Mouse (Mus musculus): ENCODE data around the gene Ppp2r5c. TPM values are rescaled to one million over a fixed set of nuclear protein-coding genes. Genes with fewer than 3 reads are reported as not detected.
A peak's percentile ranks its signal among the peaks of the same experiment; 100 is the strongest.

Ppp2r5c gene
- polyA plus RNA-seq, 1 experiment from 2014 or later: 180 TPM

DNA sequence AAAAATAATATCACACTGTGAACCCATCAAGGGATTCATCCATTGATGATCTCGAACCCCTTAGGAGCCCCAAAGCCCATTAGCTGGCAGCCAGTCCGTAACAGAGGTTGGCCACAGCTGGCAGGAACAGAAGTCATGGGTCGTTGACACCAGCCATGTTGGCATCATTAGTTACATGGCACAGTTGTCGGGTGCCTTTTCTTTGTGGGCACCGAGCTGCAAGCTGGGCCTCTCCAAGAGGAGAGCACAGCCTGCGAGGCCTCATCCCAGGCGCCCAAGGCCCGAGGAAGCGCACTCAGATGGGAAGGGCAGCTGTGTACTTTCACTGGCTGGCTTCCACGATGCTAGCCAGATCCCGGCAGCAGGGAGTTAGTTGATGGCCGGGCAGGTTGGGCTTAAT is 64.3 kb downstream of the Ppp2r5c start:
- Histone ChIP-seq H3K9me3 (ENCODE audit: low read depth, low read length) (no peaks in the 10 kb centered on the region), H3K27me3 (ENCODE audit: insufficient read depth, low read length) (no peaks in the 10 kb centered on the region), H3K4me3 (ENCODE audit: low read depth, low read length) (no peak overlapping the region), H3K36me3 (ENCODE audit: insufficient read depth) (peaks cover 10% of the 10 kb centered on the region; the same call in 1 of the 2 replicates), H3K9ac (no peak overlapping the region), H3K4me2 (no peak overlapping the region), H3K4me1 (ENCODE audit: insufficient read depth) (peaks cover 7% of the 10 kb centered on the region; the same call in 1 of the 2 replicates), H3K27ac (ENCODE audit: low read depth) (peak overlapping the region; percentile 80; the same call in 1 of the 2 replicates)
- 73% methylated on average over 12 of the region's 12 CpGs for WGBS
- no peak for TF ChIP-seq CTCF (IDR thresholded peaks at IDR 0.05; ENCODE audit: low read depth)
- DNase-seq (no peak), ATAC-seq (ENCODE audit: insufficient read depth) (no peak)

DNA sequence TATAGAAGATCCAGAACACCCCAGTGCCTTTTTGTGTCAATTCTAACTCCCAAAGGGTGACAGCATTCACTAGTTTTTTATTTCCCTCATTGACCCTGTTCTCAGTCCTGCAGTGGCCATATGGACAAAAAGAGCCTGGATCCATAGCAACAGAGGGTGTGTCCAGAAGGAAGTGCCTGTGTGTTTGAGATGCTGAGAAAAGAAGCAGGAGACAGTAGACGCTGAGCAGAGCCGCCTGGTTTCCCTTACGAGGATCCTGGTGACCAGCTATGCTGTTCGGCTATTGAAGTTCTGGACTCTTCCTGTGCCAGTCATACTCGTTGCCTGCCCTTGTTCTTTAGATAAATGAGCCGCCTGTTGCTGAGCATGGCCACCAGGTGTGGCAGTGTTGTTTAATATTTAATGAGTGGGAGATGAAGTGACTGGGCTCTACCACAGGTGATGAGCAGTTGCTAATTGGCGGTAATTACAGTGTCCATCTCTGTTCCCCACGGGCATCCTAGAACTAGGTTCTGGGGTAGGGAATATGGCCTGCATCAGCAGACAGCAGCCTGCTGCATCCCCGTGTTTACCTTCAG is 65.0 kb downstream of the Ppp2r5c start:
- peaks cover 12% of the 10 kb centered on the region for H3K36me3 ChIP-seq (ENCODE audit: insufficient read depth)
- no peak overlapping the region for H3K4me3 ChIP-seq (ENCODE audit: low read depth, low read length)
- H3K4me2 ChIP-seq: no peak overlapping the region
- H3K27ac ChIP-seq (ENCODE audit: low read depth): 0 out of 2 replicates have a peak overlapping the region, but pooled peaks have one; percentile 12
- DNase-seq: no peak
- H3K9ac ChIP-seq: no peak overlapping the region
- 64% methylated on average over 9 of the region's 9 CpGs for WGBS
- no peaks in the 10 kb centered on the region for H3K27me3 ChIP-seq (ENCODE audit: insufficient read depth, low read length)
- H3K9me3 ChIP-seq (ENCODE audit: low read depth, low read length): no peaks in the 10 kb centered on the region
- H3K4me1 ChIP-seq (ENCODE audit: insufficient read depth): peaks cover 7% of the 10 kb centered on the region; the same call in 1 of the 2 replicates
- ATAC-seq (ENCODE audit: insufficient read depth): no peak
- TF ChIP-seq CTCF (IDR thresholded peaks at IDR 0.05; ENCODE audit: low read depth): 0 out of 2 replicates have a peak, but pooled peaks have one; percentile 5

DNA sequence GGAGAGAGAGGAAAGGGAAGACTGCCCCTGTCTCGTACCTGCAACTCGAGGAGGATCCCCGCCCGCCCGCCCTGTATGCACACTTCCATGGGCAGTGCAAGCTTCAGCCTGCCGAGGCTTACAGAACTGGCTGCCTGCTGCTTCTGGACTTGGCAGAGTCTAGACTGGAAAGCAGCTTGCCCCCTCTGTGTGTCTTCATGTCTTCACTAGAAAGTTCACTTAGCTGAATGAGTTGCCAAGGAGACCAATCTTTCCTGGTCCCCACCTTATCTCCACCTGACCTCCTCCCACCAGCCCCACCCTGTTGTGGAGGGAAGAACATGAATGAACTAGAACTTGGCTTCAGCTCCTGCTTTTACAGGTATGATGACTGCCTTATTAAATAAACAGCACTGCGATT is 66.0 kb downstream of the Ppp2r5c start:
- DNase-seq (no peak), ATAC-seq (ENCODE audit: insufficient read depth) (peak; percentile 50; the same call in 1 of the 2 replicates)
- H3K27ac ChIP-seq (ENCODE audit: low read depth): no peak overlapping the region
- peaks cover 19% of the 10 kb centered on the region for H3K36me3 ChIP-seq (ENCODE audit: insufficient read depth)
- no peak for TF ChIP-seq CTCF (IDR thresholded peaks at IDR 0.05; ENCODE audit: low read depth)
- H3K4me1 ChIP-seq (ENCODE audit: insufficient read depth): peaks cover 7% of the 10 kb centered on the region; the same call in 1 of the 2 replicates
- no peaks in the 10 kb centered on the region for H3K27me3 ChIP-seq (ENCODE audit: insufficient read depth, low read length)
- H3K4me3 ChIP-seq (ENCODE audit: low read depth, low read length): no peak overlapping the region
- H3K9me3 ChIP-seq (ENCODE audit: low read depth, low read length): no peaks in the 10 kb centered on the region
- H3K9ac ChIP-seq: no peak overlapping the region
- no peak overlapping the region for H3K4me2 ChIP-seq
- WGBS: 81% methylated on average over 7 of the region's 7 CpGs

GRCm38 (mm10) chr12:110515676-110516075 is 68.8 kb downstream of the Ppp2r5c start:
- Histone ChIP-seq H3K4me3 (ENCODE audit: low read depth, low read length) (no peak overlapping the region), H3K36me3 (ENCODE audit: insufficient read depth) (peaks cover 19% of the 10 kb centered on the region), H3K9ac (no peak overlapping the region), H3K4me1 (ENCODE audit: insufficient read depth) (0 out of 2 replicates have a peak, but pooled peaks cover 4% of the 10 kb centered on the region), H3K4me2 (no peak overlapping the region), H3K9me3 (ENCODE audit: low read depth, low read length) (no peaks in the 10 kb centered on the region), H3K27ac (ENCODE audit: low read depth) (no peak overlapping the region), H3K27me3 (ENCODE audit: insufficient read depth, low read length) (no peaks in the 10 kb centered on the region)
- TF ChIP-seq CTCF (IDR thresholded peaks at IDR 0.05; ENCODE audit: low read depth): no peak
- ATAC-seq (ENCODE audit: insufficient read depth) (no peak), DNase-seq (no peak)
- WGBS: 93% methylated on average over 8 of the region's 8 CpGs

DNA sequence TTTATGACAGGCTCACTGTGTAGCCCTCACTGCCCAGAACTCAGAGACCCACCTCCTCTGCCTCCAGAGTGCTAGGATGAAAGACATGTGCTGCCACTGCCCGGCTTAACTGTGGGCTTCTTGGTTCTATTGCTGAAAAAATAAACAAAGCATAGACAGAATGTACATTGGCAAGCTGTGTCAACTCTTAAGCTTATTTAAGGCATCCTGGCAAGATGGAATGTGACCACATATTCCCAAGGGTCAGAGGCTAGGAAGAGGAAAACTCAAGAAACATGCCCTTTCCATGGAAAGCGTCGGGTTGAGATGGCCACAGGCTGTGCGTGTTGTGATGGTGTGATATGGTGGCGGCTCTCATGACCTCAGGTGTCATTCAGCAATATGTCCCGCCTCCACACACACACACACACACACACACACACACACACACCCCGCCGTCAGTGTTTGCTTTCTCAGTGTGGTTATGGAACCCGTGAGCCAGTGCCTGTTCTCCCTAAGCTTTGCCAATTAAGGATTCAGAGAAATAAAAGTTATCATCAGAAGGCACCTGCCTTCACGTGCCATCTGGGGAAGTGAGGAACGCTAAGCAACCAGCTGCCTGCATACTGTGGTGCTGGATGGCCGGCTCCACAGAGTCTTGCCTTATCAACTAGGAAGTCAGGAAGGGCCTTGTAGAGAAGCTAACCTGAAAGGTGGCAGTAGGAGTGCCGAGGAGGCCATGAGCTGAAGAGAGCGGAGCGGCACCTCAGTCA is 73.5 kb downstream of the Ppp2r5c start:
- Histone ChIP-seq H3K4me3 (ENCODE audit: low read depth, low read length) (no peak overlapping the region), H3K9ac (no peak overlapping the region), H3K4me2 (no peak overlapping the region), H3K36me3 (ENCODE audit: insufficient read depth) (peaks cover 42% of the 10 kb centered on the region), H3K27me3 (ENCODE audit: insufficient read depth, low read length) (no peaks in the 10 kb centered on the region), H3K4me1 (ENCODE audit: insufficient read depth) (no peaks in the 10 kb centered on the region), H3K27ac (ENCODE audit: low read depth) (no peak overlapping the region), H3K9me3 (ENCODE audit: low read depth, low read length) (no peaks in the 10 kb centered on the region)
- DNase-seq (no peak), ATAC-seq (ENCODE audit: insufficient read depth) (no peak)
- WGBS: 59% methylated on average over 15 of the region's 15 CpGs
- no peak for TF ChIP-seq CTCF (IDR thresholded peaks at IDR 0.05; ENCODE audit: low read depth)

DNA sequence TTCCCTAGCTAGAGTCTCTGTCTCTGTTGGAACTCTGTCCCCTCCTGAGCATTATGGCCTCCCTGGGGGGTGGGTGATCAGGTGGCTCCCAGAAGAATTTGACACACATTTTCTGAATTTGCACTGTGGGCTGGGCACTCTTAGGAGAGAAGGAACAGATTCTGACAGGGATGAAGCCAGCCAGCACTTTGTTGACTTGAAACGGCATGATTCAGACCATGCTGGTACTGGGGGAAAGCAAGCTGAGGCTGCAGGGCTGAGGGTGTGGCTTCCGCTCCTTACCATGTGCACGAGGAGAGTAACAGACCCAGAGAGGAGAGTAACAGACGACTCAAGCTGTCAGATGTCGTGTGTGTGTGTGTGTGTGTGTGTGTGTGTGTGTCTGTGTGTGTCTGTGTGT is 76.6 kb downstream of the Ppp2r5c start:
- no peak overlapping the region for H3K4me3 ChIP-seq (ENCODE audit: low read depth, low read length)
- no peak overlapping the region for H3K4me2 ChIP-seq
- no peaks in the 10 kb centered on the region for H3K9me3 ChIP-seq (ENCODE audit: low read depth, low read length)
- 78% methylated on average over 5 of the region's 5 CpGs for WGBS
- H3K9ac ChIP-seq: no peak overlapping the region
- TF ChIP-seq CTCF (IDR thresholded peaks at IDR 0.05; ENCODE audit: low read depth): no peak
- H3K27me3 ChIP-seq (ENCODE audit: insufficient read depth, low read length): no peaks in the 10 kb centered on the region
- peaks cover 37% of the 10 kb centered on the region for H3K36me3 ChIP-seq (ENCODE audit: insufficient read depth)
- no peak for ATAC-seq (ENCODE audit: insufficient read depth)
- no peak for DNase-seq
- H3K4me1 ChIP-seq (ENCODE audit: insufficient read depth): no peaks in the 10 kb centered on the region
- H3K27ac ChIP-seq (ENCODE audit: low read depth): no peak overlapping the region

GRCm38 (mm10) chr12:110532711-110533110 is 85.8 kb downstream of the Ppp2r5c start:
- Histone ChIP-seq H3K36me3 (ENCODE audit: insufficient read depth) (peaks cover 8% of the 10 kb centered on the region; the same call in 1 of the 2 replicates), H3K4me3 (ENCODE audit: low read depth, low read length) (no peak overlapping the region), H3K9ac (no peak overlapping the region), H3K27ac (ENCODE audit: low read depth) (no peak overlapping the region), H3K4me2 (no peak overlapping the region), H3K27me3 (ENCODE audit: insufficient read depth, low read length) (no peaks in the 10 kb centered on the region), H3K9me3 (ENCODE audit: low read depth, low read length) (no peaks in the 10 kb centered on the region), H3K4me1 (ENCODE audit: insufficient read depth) (no peaks in the 10 kb centered on the region)
- ATAC-seq (ENCODE audit: insufficient read depth) (no peak), DNase-seq (no peak)
- 86% methylated on average over 6 of the region's 6 CpGs for WGBS
- no peak for TF ChIP-seq CTCF (IDR thresholded peaks at IDR 0.05; ENCODE audit: low read depth)

Measured in lung, embryonic 14.5 days (tissue).